ENCODE assay signal across 30 mouse cellular contexts in the genomic region with DNA sequence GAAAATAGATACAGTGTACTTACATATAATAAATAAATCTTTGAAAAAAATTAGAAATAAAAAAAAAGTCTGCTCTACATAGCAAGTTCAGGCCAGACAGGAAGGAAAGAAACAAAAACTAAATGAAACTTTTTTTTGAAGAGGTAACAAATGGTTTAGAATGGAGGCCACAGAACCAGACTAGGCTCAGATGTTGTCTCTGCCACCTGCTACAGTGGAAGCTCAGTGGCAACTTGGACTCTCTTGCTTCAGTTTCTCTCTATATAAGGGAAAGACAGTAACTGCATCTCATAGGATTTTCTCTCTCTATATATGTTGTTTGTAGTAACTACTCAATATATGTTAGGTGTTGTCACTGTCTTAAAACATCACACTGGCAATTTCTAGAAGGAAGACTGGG. TPM values are rescaled to one million over a fixed set of nuclear protein-coding genes. Genes with fewer than 3 reads are reported as not detected.
DNase-seq lines count a peak whose midpoint lies in the region; ATAC-seq and TF ChIP-seq lines count a peak whose summit lies in the region.
"Had no signal": no experiment of that assay in that cellular context is flagged by ENCODE, and none has a peak within 500 bp of the region (broad histone marks: within the 10 kb centered on the region; RNA-seq: fewer than 3 reads in every experiment).

No protein-coding gene starts in this region.

- H3K4me2 ChIP-seq in liver, embryonic 11.5 days, result no peak overlapping the region
- H3K4me2 ChIP-seq in liver, postnatal 0 days (ENCODE audit: low read depth, low read length), result no peak overlapping the region
- no peak overlapping the region for H3K4me2 ChIP-seq in liver, embryonic 15.5 days
- H3K4me2 ChIP-seq in lung, postnatal 0 days (replicated peaks; ENCODE audit: low read depth, low read length), result no peak overlapping the region
- H3K4me2 ChIP-seq: heart, embryonic 11.5 days; hindbrain, embryonic 14.5 days; limb, embryonic 15.5 days; lung, embryonic 14.5 days; midbrain, embryonic 12.5 days; neural tube, embryonic 13.5 days; stomach, embryonic 15.5 days had no signal

- no peaks in the 10 kb centered on the region for H3K79me2 ChIP-seq in MEL (ENCODE audit: control insufficient read depth, insufficient read depth, low read length, poor library complexity)

- DNase-seq in liver, embryonic 11.5 days (ENCODE audit: low spot score), result no peak
- no peak for DNase-seq in liver, postnatal 0 days
- no peak for DNase-seq in MEL (ENCODE audit: low read depth, low spot score)
- DNase-seq in thymus, postnatal 14 days, result peak; percentile 52
- DNase-seq in lung, postnatal 0 days (ENCODE audit: low spot score), result no peak
- DNase-seq in cerebellum, postnatal 25 days, result no peak
- DNase-seq: adrenal gland, postnatal 14 days; cerebellum, adult 11 months; cerebellum, adult 9-11 months; gastrocnemius, adult 2 months; gastrocnemius, postnatal 36 days; heart, postnatal 4 days; kidney, adult 8-10 months; kidney, postnatal 4 days; left cerebral cortex, postnatal 4 days; lung, embryonic 14.5 days had no signal

- H3K27me3 ChIP-seq in liver, embryonic 11.5 days (replicated peaks; ENCODE audit: control insufficient read depth, insufficient read depth, low read length), result no peaks in the 10 kb centered on the region
- no peaks in the 10 kb centered on the region for H3K27me3 ChIP-seq in liver, postnatal 0 days (ENCODE audit: insufficient read depth, low read length)
- no peaks in the 10 kb centered on the region for H3K27me3 ChIP-seq in MEL (ENCODE audit: control insufficient read depth in 1 of 2, insufficient read depth in 2 of 2, low read length in 2 of 2)
- no peaks in the 10 kb centered on the region for H3K27me3 ChIP-seq in liver, embryonic 15.5 days
- no peaks in the 10 kb centered on the region for H3K27me3 ChIP-seq in lung, postnatal 0 days (replicated peaks; ENCODE audit: insufficient read depth, low read length)
- H3K27me3 ChIP-seq: limb, embryonic 15.5 days; megakaryocyte, embryonic 14.5 days; midbrain, embryonic 12.5 days; neural tube, embryonic 13.5 days; Patski; stomach, embryonic 15.5 days had no signal

- TF ChIP-seq CTCF in liver, postnatal 0 days (IDR thresholded peaks at IDR 0.05; ENCODE audit: low read depth), result no peak
- no peak for TF ChIP-seq CTCF in MEL (IDR thresholded peaks at IDR 0.05 in 2 of 3, conservative IDR thresholded peaks at IDR 0.05 in 1 of 3; ENCODE audit: control insufficient read depth in 1 of 3, insufficient read depth in 1 of 3, low read depth in 2 of 3, low read length in 3 of 3, poor library complexity in 1 of 3, severe bottlenecking in 1 of 3)
- no peak for TF ChIP-seq CTCF in lung, postnatal 0 days (IDR thresholded peaks at IDR 0.05)

- H3K9me3 ChIP-seq in liver, embryonic 11.5 days (ENCODE audit: control insufficient read depth, low read length), result no peaks in the 10 kb centered on the region
- no peaks in the 10 kb centered on the region for H3K9me3 ChIP-seq in liver, postnatal 0 days (ENCODE audit: low read length)
- no peaks in the 10 kb centered on the region for H3K9me3 ChIP-seq in MEL (replicated peaks; ENCODE audit: insufficient read depth, low read length)
- no peaks in the 10 kb centered on the region for H3K9me3 ChIP-seq in liver, embryonic 15.5 days (replicated peaks)
- H3K9me3 ChIP-seq in lung, postnatal 0 days (ENCODE audit: low read length), result no peaks in the 10 kb centered on the region
- H3K9me3 ChIP-seq: G1E; limb, embryonic 15.5 days; megakaryocyte, embryonic 14.5 days; midbrain, embryonic 12.5 days; neural tube, embryonic 13.5 days; stomach, embryonic 15.5 days had no signal

- no peak for ATAC-seq in liver, embryonic 11.5 days (replicated peaks; ENCODE audit: low FRiP score)
- no peak for ATAC-seq in liver, postnatal 0 days
- ATAC-seq in liver, embryonic 15.5 days (ENCODE audit: insufficient read depth), result no peak
- ATAC-seq in lung, postnatal 0 days, result no peak
- ATAC-seq: forebrain, embryonic 16.5 days; Patski had no signal

- no peak for TF ChIP-seq POLR2A in MEL (IDR thresholded peaks at IDR 0.05; ENCODE audit: control insufficient read depth in 1 of 2, insufficient read depth in 1 of 2, low read depth in 1 of 2, low read length in 2 of 2, poor library complexity in 1 of 2)

- no peak overlapping the region for H3K9ac ChIP-seq in liver, embryonic 11.5 days (ENCODE audit: low read depth, low read length)
- H3K9ac ChIP-seq in liver, postnatal 0 days (replicated peaks), result no peak overlapping the region
- H3K9ac ChIP-seq in MEL (ENCODE audit: control insufficient read depth, low read depth, low read length, poor library complexity, severe bottlenecking), result peak overlapping the region; percentile 69; the same call in 1 of the 2 replicates
- H3K9ac ChIP-seq in liver, embryonic 15.5 days, result no peak overlapping the region
- H3K9ac ChIP-seq in lung, postnatal 0 days (replicated peaks; ENCODE audit: low read depth), result no peak overlapping the region
- H3K9ac ChIP-seq: hindbrain, embryonic 14.5 days; limb, embryonic 15.5 days; lung, embryonic 14.5 days; midbrain, embryonic 12.5 days; neural tube, embryonic 13.5 days; stomach, embryonic 15.5 days had no signal

- no peak for TF ChIP-seq RAD21 in MEL (IDR thresholded peaks at IDR 0.05; ENCODE audit: low read depth, low read length)

- no peak for TF ChIP-seq EP300 in liver, postnatal 0 days (IDR thresholded peaks at IDR 0.05; ENCODE audit: low read depth)
- TF ChIP-seq EP300 in MEL (IDR thresholded peaks at IDR 0.05; ENCODE audit: low read depth in 1 of 2, low read length in 2 of 2), result no peak
- TF ChIP-seq EP300 in lung, postnatal 0 days (IDR thresholded peaks at IDR 0.05), result no peak

- H3K36me3 ChIP-seq in liver, embryonic 11.5 days (ENCODE audit: control insufficient read depth, insufficient read depth, low read length), result no peaks in the 10 kb centered on the region; the same call in 1 of the 2 replicates
- peaks cover 9% of the 10 kb centered on the region; the same call in 1 of the 2 replicates for H3K36me3 ChIP-seq in liver, postnatal 0 days (replicated peaks; ENCODE audit: insufficient read depth, low read length)
- H3K36me3 ChIP-seq in MEL (ENCODE audit: control insufficient read depth in 1 of 2, insufficient read depth in 2 of 2, low read length in 2 of 2), result peaks cover 0 to 20% of the 10 kb centered on the region in 2 experiments; a peak in 2 of 4 replicates
- no peaks in the 10 kb centered on the region for H3K36me3 ChIP-seq in liver, embryonic 15.5 days (replicated peaks)
- no peaks in the 10 kb centered on the region for H3K36me3 ChIP-seq in lung, postnatal 0 days (ENCODE audit: insufficient read depth, low read length)
- H3K36me3 ChIP-seq: limb, embryonic 15.5 days; midbrain, embryonic 12.5 days; stomach, embryonic 15.5 days had no signal

- H3K27ac ChIP-seq in liver, embryonic 11.5 days (ENCODE audit: low read depth, low read length), result peak overlapping the region; percentile 76; the same call in 1 of the 2 replicates
- H3K27ac ChIP-seq in liver, postnatal 0 days (ENCODE audit: low read depth), result no peak overlapping the region
- peak overlapping the region; percentile 95; the same call in 1 of the 2 replicates for H3K27ac ChIP-seq in MEL (ENCODE audit: control insufficient read depth, low read depth, low read length)
- H3K27ac ChIP-seq in liver, embryonic 15.5 days (replicated peaks), result peak overlapping the region; percentile 67; the same call in 1 of the 2 replicates
- H3K27ac ChIP-seq in lung, postnatal 0 days (ENCODE audit: low read length), result no peak overlapping the region
- H3K27ac ChIP-seq: gastrocnemius, adult 2 months; hindbrain, embryonic 14.5 days; kidney, postnatal 0 days; limb, embryonic 15.5 days; midbrain, embryonic 12.5 days; neural tube, embryonic 13.5 days had no signal

- peaks cover 6% of the 10 kb centered on the region; the same call in 1 of the 2 replicates for H3K4me1 ChIP-seq in liver, embryonic 11.5 days (replicated peaks; ENCODE audit: control insufficient read depth, insufficient read depth, low read length)
- H3K4me1 ChIP-seq in liver, postnatal 0 days (ENCODE audit: insufficient read depth), result no peaks in the 10 kb centered on the region; the same call in 1 of the 2 replicates
- peaks cover 20% of the 10 kb centered on the region in 2 experiments for H3K4me1 ChIP-seq in MEL (ENCODE audit: control insufficient read depth in 1 of 2, insufficient read depth in 2 of 2, low read length in 2 of 2)
- peaks cover 13% of the 10 kb centered on the region for H3K4me1 ChIP-seq in liver, embryonic 15.5 days (replicated peaks)
- no peaks in the 10 kb centered on the region for H3K4me1 ChIP-seq in lung, postnatal 0 days (ENCODE audit: insufficient read depth, low read depth, low read length)
- H3K4me1 ChIP-seq: limb, embryonic 15.5 days; midbrain, embryonic 12.5 days; neural tube, embryonic 13.5 days; stomach, embryonic 15.5 days had no signal

- no peak overlapping the region for H3K4me3 ChIP-seq in liver, embryonic 11.5 days (ENCODE audit: low read depth, low read length)
- no peak overlapping the region for H3K4me3 ChIP-seq in liver, postnatal 0 days (ENCODE audit: low read depth, low read length)
- H3K4me3 ChIP-seq in MEL (ENCODE audit: control insufficient read depth in 1 of 2, insufficient read depth in 1 of 2, low read depth in 2 of 2, low read length in 2 of 2), result no peak overlapping the region
- H3K4me3 ChIP-seq in liver, embryonic 15.5 days (replicated peaks), result no peak overlapping the region
- no peak overlapping the region for H3K4me3 ChIP-seq in lung, postnatal 0 days (ENCODE audit: low read depth, low read length)
- H3K4me3 ChIP-seq: erythroblast, embryonic 14.5 days; gastrocnemius, adult 2 months; limb, embryonic 15.5 days; megakaryocyte, embryonic 14.5 days; midbrain, embryonic 12.5 days; myocyte; neural tube, embryonic 13.5 days; stomach, embryonic 15.5 days had no signal

RNA-seq across cellular contexts. Expression of gene Ggt7, which starts 34.3 kb away (rescaled TPM):
- 1.0 and 1.3 TPM in 2 replicates for polyA plus RNA-seq in liver, embryonic 11.5 days (2014; fragmentation: Nextera tagmentation; extraction: Ambion mirVana)
- 0.22 and 0.25 TPM in 2 replicates for polyA plus RNA-seq in liver, postnatal 0 days (2015; fragmentation: Nextera tagmentation; extraction: Ambion mirVana)
- total RNA-seq in MEL (2012; rRNA removed), result 1.3 and 1.8 TPM in 2 replicates
- 1 to 10 TPM in 1 of 2 experiments, not detected in 1; 2.1 TPM for polyA plus RNA-seq in MEL (2012; ENCODE audit: insufficient read depth in 1 of 2, insufficient read length in 2 of 2, low read depth in 1 of 2, low replicate concordance in 2 of 2, missing spikeins in 1 of 2)
- 0.29 and 0.36 TPM in 2 replicates for polyA plus RNA-seq in liver, embryonic 15.5 days (2015; fragmentation: Nextera tagmentation; extraction: Ambion mirVana)
- polyA plus RNA-seq in lung, postnatal 0 days (2015; fragmentation: Nextera tagmentation; extraction: Ambion mirVana), result 1.0 and 1.2 TPM in 2 replicates
- total RNA-seq: G1E had no signal
- polyA plus RNA-seq: erythroblast, embryonic 14.5 days; G1E had no signal

RNA-seq across cellular contexts. Expression of gene Acss2, which starts 34.6 kb away (rescaled TPM):
- 27.7 and 28.5 TPM in 2 replicates for polyA plus RNA-seq in liver, embryonic 11.5 days (2014; fragmentation: Nextera tagmentation; extraction: Ambion mirVana)
- polyA plus RNA-seq in liver, postnatal 0 days (2015; fragmentation: Nextera tagmentation; extraction: Ambion mirVana), result 7.5 and 8.2 TPM in 2 replicates
- total RNA-seq in MEL (2012; rRNA removed), result 2.9 and 5.4 TPM in 2 replicates
- 10 to 100 TPM in 1 of 2 experiments, not detected in 1; 11.0 TPM for polyA plus RNA-seq in MEL (2012; ENCODE audit: insufficient read depth in 1 of 2, insufficient read length in 2 of 2, low read depth in 1 of 2, low replicate concordance in 2 of 2, missing spikeins in 1 of 2)
- 24.4 and 25.6 TPM in 2 replicates for polyA plus RNA-seq in liver, embryonic 15.5 days (2015; fragmentation: Nextera tagmentation; extraction: Ambion mirVana)
- polyA plus RNA-seq in lung, postnatal 0 days (2015; fragmentation: Nextera tagmentation; extraction: Ambion mirVana), result 15.0 and 16.8 TPM in 2 replicates

RNA-seq across cellular contexts. Expression of gene Gss, which starts 40.3 kb away (rescaled TPM):
- 59.7 and 60.5 TPM in 2 replicates for polyA plus RNA-seq in liver, embryonic 11.5 days (2014; fragmentation: Nextera tagmentation; extraction: Ambion mirVana)
- 48.9 and 49.3 TPM in 2 replicates for polyA plus RNA-seq in liver, postnatal 0 days (2015; fragmentation: Nextera tagmentation; extraction: Ambion mirVana)
- 21.9 and 22.8 TPM in 2 replicates for total RNA-seq in MEL (2012; rRNA removed)
- polyA plus RNA-seq in MEL (2012; ENCODE audit: insufficient read depth in 1 of 2, insufficient read length in 2 of 2, low read depth in 1 of 2, low replicate concordance in 2 of 2, missing spikeins in 1 of 2), result 10 to 100 TPM in 1 of 2 experiments, not detected in 1; 24.0 TPM
- polyA plus RNA-seq in liver, embryonic 15.5 days (2015; fragmentation: Nextera tagmentation; extraction: Ambion mirVana), result 73.4 and 88.1 TPM in 2 replicates
- 37.1 and 39.4 TPM in 2 replicates for polyA plus RNA-seq in lung, postnatal 0 days (2015; fragmentation: Nextera tagmentation; extraction: Ambion mirVana)

RNA-seq across cellular contexts. Expression of gene Myh7b, which starts 58.7 kb away (rescaled TPM):
- polyA plus RNA-seq in liver, embryonic 11.5 days (2014; fragmentation: Nextera tagmentation; extraction: Ambion mirVana), result 4.3 and 5.3 TPM in 2 replicates
- polyA plus RNA-seq in liver, postnatal 0 days (2015; fragmentation: Nextera tagmentation; extraction: Ambion mirVana), result 0.15 and 0.38 TPM in 2 replicates
- total RNA-seq in MEL (2012; rRNA removed), result 2.2 and 3.2 TPM in 2 replicates
- polyA plus RNA-seq in MEL (2012; ENCODE audit: insufficient read depth in 1 of 2, insufficient read length in 2 of 2, low read depth in 1 of 2, low replicate concordance in 2 of 2, missing spikeins in 1 of 2), result 1 to 10 TPM in 1 of 2 experiments, not detected in 1; 5.9 TPM
- 1.6 and 1.7 TPM in 2 replicates for polyA plus RNA-seq in liver, embryonic 15.5 days (2015; fragmentation: Nextera tagmentation; extraction: Ambion mirVana)
- 0.38 and 0.54 TPM in 2 replicates for polyA plus RNA-seq in lung, postnatal 0 days (2015; fragmentation: Nextera tagmentation; extraction: Ambion mirVana)

Comparison
In these comparisons a context has a peak if more than half of its experiments do, and no peak if none do; other contexts are left out.
1. H3K27ac ChIP-seq: peak in liver, embryonic 11.5 days (single experiment), MEL (single experiment) and liver, embryonic 15.5 days (single experiment); none in liver, postnatal 0 days (single experiment) and lung, postnatal 0 days (single experiment).